Mouse (Mus musculus) intestine, embryonic 14.5 days (tissue): ENCODE measurements around the gene Hspa4l. TPM values are rescaled to one million over a fixed set of nuclear protein-coding genes. Genes with fewer than 3 reads are reported as not detected.
A peak's percentile ranks its signal among the peaks of the same experiment; 100 is the strongest.
"Not testable (repeated sequence)": the region's sequence is repeated elsewhere in the genome, so short reads cannot be mapped to it uniquely, and the experiment has no call there.

ENCODE experiments used
- ATAC-seq: fragments of 200-750 bp; cut with Nextera tagmentation; replicated peaks from 2 replicates; pipeline ENCODE4 v1.8.0; 2017; ENCODE audit warnings: low read depth, moderate number of reproducible peaks, moderate TSS enrichment, moderate library complexity; ENCODE audit not compliant: low FRiP score, low TSS enrichment
- DNase-seq: peaks from one replicate; pipeline ENCODE4 v3.0.0-alpha.2; 2018; ENCODE audit warnings: low spot score
- H3K27ac ChIP-seq: fragments of 300-500 bp; sonication (generic); 2 replicates; pipeline ENCODE4 v1.5.1; 2014; ENCODE audit warnings: low read depth, mild to moderate bottlenecking, control low read depth
- H3K27me3 ChIP-seq: fragments of 300-500 bp; sonication (generic); replicated peaks from 2 replicates; pipeline ENCODE4 v1.6.1; 2014; ENCODE audit warnings: low read length, control low read depth; ENCODE audit not compliant: control insufficient read depth, insufficient read depth
- H3K36me3 ChIP-seq: fragments of 300-500 bp; sonication (generic); 2 replicates; pipeline ENCODE4 v1.6.1; 2014; ENCODE audit warnings: low read length, control low read depth; ENCODE audit not compliant: control insufficient read depth, insufficient read depth
- H3K4me1 ChIP-seq: fragments of 300-500 bp; sonication (generic); replicated peaks from 2 replicates; pipeline ENCODE4 v1.6.1; 2014; ENCODE audit warnings: low read length, control low read depth, mixed read lengths; ENCODE audit not compliant: control insufficient read depth, insufficient read depth
- H3K4me2 ChIP-seq: fragments of 300-500 bp; sonication (generic); 2 replicates; pipeline ENCODE4 v1.6.1; 2014; ENCODE audit warnings: low read length
- H3K4me3 ChIP-seq: fragments of 300-500 bp; sonication (generic); 2 replicates; pipeline ENCODE4 v1.5.1; 2014; ENCODE audit warnings: low read depth, low read length, control low read depth, mixed read lengths
- H3K9ac ChIP-seq: fragments of 300-500 bp; sonication (generic); 2 replicates; pipeline ENCODE4 v1.6.1; 2014; ENCODE audit warnings: mild to moderate bottlenecking, low read length
- H3K9me3 ChIP-seq: fragments of 300-500 bp; sonication (generic); 2 replicates; pipeline ENCODE4 v1.6.1; 2016; ENCODE audit warnings: low read length, control low read depth; ENCODE audit not compliant: control insufficient read depth
- WGBS: fragments of 180-500 bp; shearing (Covaris S2); extraction: QIAGEN DNeasy Blood & Tissue Kit; methylation state at CpG from one replicate; pipeline ENCODE4 v1.1.7; 2014; 5-methylcytosine and 5-hydroxymethylcytosine counted together
- polyA plus RNA-seq: library from polyadenylated mRNA; unstranded; fragments of >200 nt; fragmentation: Nextera tagmentation; extraction: Ambion mirVana; gene quantifications from 2 replicates; pipeline ENCODE4 v1.2.1, GENCODE M21; 2014

Gene Hspa4l
- polyA plus RNA-seq, 1 experiment from 2014 or later = 11.6 TPM

- Histone ChIP-seq H3K9me3 (no peaks in the 10 kb centered on the region), H3K4me2 (peak overlapping the region; percentile 58), H3K36me3 (peaks cover 25% of the 10 kb centered on the region), H3K4me1 (peaks cover 7% of the 10 kb centered on the region), H3K4me3 (peak overlapping the region; percentile 55), H3K9ac (peak overlapping the region; percentile 66), H3K27me3 (no peaks in the 10 kb centered on the region), H3K27ac (peak overlapping the region; percentile 57; the same call in 1 of the 2 replicates)
- peak; percentile 85 for ATAC-seq
- 0% methylated on average over 32 of the region's 37 CpGs for WGBS
- no peak for DNase-seq
These were observed 56.1 kb downstream of the Hspa4l start for GRCm38 (mm10) chr3:40800373-40800823.

- DNase-seq = no peak
- no peaks in the 10 kb centered on the region for H3K9me3 ChIP-seq
- ATAC-seq = no peak
- no peak overlapping the region for H3K4me2 ChIP-seq
- H3K4me3 ChIP-seq = no peak overlapping the region
- no peaks in the 10 kb centered on the region for H3K27me3 ChIP-seq
- H3K4me1 ChIP-seq = no peaks in the 10 kb centered on the region
- no peak overlapping the region for H3K27ac ChIP-seq
- WGBS = 60% methylated on average over 2 of the region's 2 CpGs
- H3K9ac ChIP-seq = no peak overlapping the region
- peaks cover 69% of the 10 kb centered on the region for H3K36me3 ChIP-seq
These were observed 62.6 kb downstream of the Hspa4l start for GRCm38 (mm10) chr3:40806871-40807270.

GRCm38 (mm10) chr3:40808686-40809085 lies 64.4 kb downstream of the Hspa4l start:
- no peak overlapping the region for H3K27ac ChIP-seq
- H3K9ac ChIP-seq = no peak overlapping the region
- no peaks in the 10 kb centered on the region for H3K27me3 ChIP-seq
- H3K9me3 ChIP-seq = no peaks in the 10 kb centered on the region
- no peak overlapping the region for H3K4me3 ChIP-seq
- H3K4me1 ChIP-seq = no peaks in the 10 kb centered on the region
- H3K4me2 ChIP-seq = no peak overlapping the region
- no peak for DNase-seq
- ATAC-seq = no peak
- H3K36me3 ChIP-seq = peaks cover 79% of the 10 kb centered on the region
- WGBS = 96% methylated on average over 10 of the region's 10 CpGs

- Histone ChIP-seq H3K9me3 (no peaks in the 10 kb centered on the region), H3K4me1 (no peaks in the 10 kb centered on the region), H3K36me3 (peaks cover 84% of the 10 kb centered on the region), H3K4me2 (no peak overlapping the region), H3K27ac (no peak overlapping the region), H3K9ac (no peak overlapping the region), H3K4me3 (no peak overlapping the region), H3K27me3 (no peaks in the 10 kb centered on the region)
- DNase-seq (no peak), ATAC-seq (no peak)
- 93% methylated on average over 2 of the region's 2 CpGs for WGBS
These were observed 65.6 kb downstream of the Hspa4l start for GRCm38 (mm10) chr3:40809894-40810293.

- H3K9me3 ChIP-seq = no peaks in the 10 kb centered on the region
- 91% methylated on average over 2 of the region's 2 CpGs for WGBS
- H3K4me3 ChIP-seq = no peak overlapping the region
- H3K9ac ChIP-seq = no peak overlapping the region
- H3K36me3 ChIP-seq = peaks cover 87% of the 10 kb centered on the region
- H3K27me3 ChIP-seq = no peaks in the 10 kb centered on the region
- no peak overlapping the region for H3K4me2 ChIP-seq
- no peak for ATAC-seq
- no peak for DNase-seq
- H3K27ac ChIP-seq = no peak overlapping the region
- no peaks in the 10 kb centered on the region for H3K4me1 ChIP-seq
These were observed 69.0 kb downstream of the Hspa4l start for GRCm38 (mm10) chr3:40813275-40813674.

GRCm38 (mm10) chr3:40845521-40845920 lies 101.2 kb downstream of the Hspa4l start:
- not testable (repeated sequence) for H3K4me1 ChIP-seq, DNase-seq, H3K36me3 ChIP-seq, H3K9me3 ChIP-seq, H3K9ac ChIP-seq, H3K27me3 ChIP-seq, ATAC-seq, H3K27ac ChIP-seq
- H3K4me3 ChIP-seq = peak overlapping the region; percentile 48
- peak overlapping the region; percentile 62 for H3K4me2 ChIP-seq
- WGBS = 82% methylated on average over 5 of the region's 6 CpGs

Other genes starting within 250 kb of the Hspa4l start
- 3.5 and 4.4 TPM in 2 replicates for gene Intu, start 213.2 kb upstream of the Hspa4l start, polyA plus RNA-seq
- gene Slc25a31, start 35.6 kb upstream of the Hspa4l start, polyA plus RNA-seq = 0.14 TPM in 1 of 2 replicates, not detected in the other
- 51.4 and 57.5 TPM in 2 replicates for gene Plk4, start 55.5 kb downstream of the Hspa4l start, polyA plus RNA-seq
- 5.4 and 6.2 TPM in 2 replicates for gene Mfsd8, start 102.4 kb downstream of the Hspa4l start, polyA plus RNA-seq
- gene Abhd18, start 102.5 kb downstream of the Hspa4l start, polyA plus RNA-seq = 5.7 and 8.8 TPM in 2 replicates
- gene 1700034I23Rik, start 158.0 kb downstream of the Hspa4l start, polyA plus RNA-seq = 0.41 and 0.42 TPM in 2 replicates
- 6.2 and 6.3 TPM in 2 replicates for gene Larp1b, start 205.3 kb downstream of the Hspa4l start, polyA plus RNA-seq